Mouse (Mus musculus) hindbrain, postnatal 0 days (tissue): ENCODE results near the gene Cd93. TPM values are rescaled to one million over a fixed set of nuclear protein-coding genes. Genes with fewer than 3 reads are reported as not detected.

ENCODE experiments used
- ATAC-seq: fragments of 200-750 bp; cut with Nextera tagmentation; 2 replicates; pipeline ENCODE4 v1.8.0; 2017; ENCODE audit warnings: mild to moderate bottlenecking, moderate TSS enrichment, moderate library complexity
- DNase-seq: peaks from one replicate; pipeline ENCODE4 v3.0.0-alpha.2; 2015; ENCODE audit warnings: low spot score
- H3K27ac ChIP-seq: fragments of 300-500 bp; sonication (generic); 2 replicates; pipeline ENCODE4 v1.5.1; 2014; ENCODE audit warnings: mild to moderate bottlenecking
- H3K27me3 ChIP-seq: fragments of 300-500 bp; sonication (generic); 2 replicates; pipeline ENCODE4 v1.6.1; 2014; ENCODE audit warnings: low read length, mixed read lengths; ENCODE audit not compliant: insufficient read depth
- H3K36me3 ChIP-seq: fragments of 300-500 bp; sonication (generic); 2 replicates; pipeline ENCODE4 v1.6.1; 2014; ENCODE audit warnings: low read length, mixed read lengths; ENCODE audit not compliant: insufficient read depth
- H3K4me1 ChIP-seq: fragments of 300-500 bp; sonication (generic); 2 replicates; pipeline ENCODE4 v1.6.1; 2014; ENCODE audit warnings: antibody characterized with exemption, low read length, mixed read lengths; ENCODE audit not compliant: insufficient read depth
- H3K4me2 ChIP-seq: fragments of 300-500 bp; sonication (generic); 2 replicates; pipeline ENCODE4 v1.6.1; 2014; ENCODE audit warnings: low read depth, mild to moderate bottlenecking, low read length, moderate library complexity, mixed read lengths
- H3K4me3 ChIP-seq: fragments of 300-500 bp; sonication (generic); 2 replicates; pipeline ENCODE4 v1.5.1; 2014; ENCODE audit warnings: low read length
- H3K9ac ChIP-seq: fragments of 300-500 bp; sonication (generic); replicated peaks from 2 replicates; pipeline ENCODE4 v1.6.1; 2014; ENCODE audit warnings: mild to moderate bottlenecking, low read length, moderate library complexity, mixed read lengths
- H3K9me3 ChIP-seq: fragments of 300-500 bp; sonication (generic); 2 replicates; pipeline ENCODE4 v1.6.1; 2016; ENCODE audit warnings: low read length, mixed read lengths
- CTCF ChIP-seq: IDR thresholded peaks from 2 replicates; pipeline ENCODE4 v1.5.1; 2016; ENCODE audit warnings: antibody characterized with exemption, control low read depth, low read depth
- WGBS: fragments of 180-500 bp; shearing (Covaris S2); extraction: QIAGEN DNeasy Blood & Tissue Kit; methylation state at CpG from one replicate; pipeline ENCODE4 v1.1.7; 2014; 5-methylcytosine and 5-hydroxymethylcytosine counted together
- polyA plus RNA-seq: library from polyadenylated mRNA; unstranded; fragments of >200 nt; fragmentation: Nextera tagmentation; extraction: Ambion mirVana; gene quantifications from 2 replicates; pipeline ENCODE4 v1.2.1, GENCODE M21; 2015
- total RNA-seq: library from RNA; depleted of rRNA; stranded (reverse); fragments of >200 nt; gene quantifications from 2 replicates; pipeline ENCODE4 v1.2.3, GENCODE M21; 2014

Cd93 gene
- total and polyA plus RNA-seq, 2 experiments from 2014 or later = 5.3 to 21.5 TPM

GRCm38 (mm10) chr2:148397015-148397783, 46.2 kb downstream of the Cd93 start:
- Histone ChIP-seq H3K4me2 (peak overlapping the region; percentile 87), H3K4me1 (no peaks in the 10 kb centered on the region), H3K4me3 (no peak overlapping the region), H3K27ac (no peak overlapping the region), H3K9me3 (no peaks in the 10 kb centered on the region), H3K9ac (no peak overlapping the region), H3K36me3 (no peaks in the 10 kb centered on the region), H3K27me3 (peaks cover 4% of the 10 kb centered on the region)
- DNase-seq (no peak), ATAC-seq (no peak)
- 57% methylated on average over 11 of the region's 11 CpGs for WGBS
- no peak for TF ChIP-seq CTCF

GRCm38 (mm10) chr2:148396209-148396608, 47.2 kb downstream of the Cd93 start:
- H3K9me3 ChIP-seq = no peaks in the 10 kb centered on the region
- H3K27ac ChIP-seq = no peak overlapping the region
- no peaks in the 10 kb centered on the region for H3K4me1 ChIP-seq
- TF ChIP-seq CTCF = no peak
- WGBS = 66% methylated on average over 10 of the region's 10 CpGs
- no peaks in the 10 kb centered on the region for H3K36me3 ChIP-seq
- DNase-seq (no peak), ATAC-seq (0 out of 2 replicates have a peak, but pooled peaks have one; percentile 1)
- peak overlapping the region; percentile 87 for H3K4me2 ChIP-seq
- H3K9ac ChIP-seq = no peak overlapping the region
- no peak overlapping the region for H3K4me3 ChIP-seq
- H3K27me3 ChIP-seq = peaks cover 4% of the 10 kb centered on the region

GRCm38 (mm10) chr2:148395131-148396051, 48.0 kb downstream of the Cd93 start, which contains the start of gene Sstr4:
Gene Sstr4, plus strand, starts transcription at chr2:148395344.
- TF ChIP-seq CTCF = peak; percentile 84
- H3K4me2 ChIP-seq = peak within 1 kb of the TSS; percentile 87
- ATAC-seq = peak; percentile 85
- peak within 1 kb of the TSS; percentile 54 for H3K4me3 ChIP-seq
- peaks cover 4% of the 10 kb centered on the region for H3K27me3 ChIP-seq
- H3K9me3 ChIP-seq = no peaks in the 10 kb centered on the region
- no peaks in the 10 kb centered on the region for H3K4me1 ChIP-seq
- 5% methylated on average over 62 of the region's 83 CpGs for WGBS
- H3K9ac ChIP-seq = peak within 1 kb of the TSS; percentile 47
- DNase-seq = peak; percentile 71
- H3K36me3 ChIP-seq = no peaks in the 10 kb centered on the region
- no peak within 1 kb of the TSS for H3K27ac ChIP-seq

- no peaks in the 10 kb centered on the region for H3K9me3 ChIP-seq
- no peak for TF ChIP-seq CTCF
- no peak overlapping the region for H3K4me2 ChIP-seq
- H3K27me3 ChIP-seq = peaks cover 4% of the 10 kb centered on the region
- H3K4me1 ChIP-seq = no peaks in the 10 kb centered on the region
- H3K9ac ChIP-seq = no peak overlapping the region
- H3K4me3 ChIP-seq = no peak overlapping the region
- DNase-seq = no peak
- H3K36me3 ChIP-seq = no peaks in the 10 kb centered on the region
- H3K27ac ChIP-seq = no peak overlapping the region
- ATAC-seq = no peak
Observed at GRCm38 (mm10) chr2:148393846-148394245, 49.5 kb downstream of the Cd93 start.

- ATAC-seq (no peak), DNase-seq (no peak)
- 88% methylated on average over 1 of the region's 1 CpGs for whole genome bisulfite sequencing
- Histone ChIP-seq H3K9me3 (no peaks in the 10 kb centered on the region), H3K4me3 (no peak overlapping the region), H3K27ac (no peak overlapping the region), H3K27me3 (peaks cover 4% of the 10 kb centered on the region), H3K4me2 (no peak overlapping the region), H3K9ac (no peak overlapping the region), H3K36me3 (no peaks in the 10 kb centered on the region), H3K4me1 (no peaks in the 10 kb centered on the region)
- no peak for TF ChIP-seq CTCF
Observed at GRCm38 (mm10) chr2:148393149-148393548, 50.2 kb downstream of the Cd93 start.

DNA sequence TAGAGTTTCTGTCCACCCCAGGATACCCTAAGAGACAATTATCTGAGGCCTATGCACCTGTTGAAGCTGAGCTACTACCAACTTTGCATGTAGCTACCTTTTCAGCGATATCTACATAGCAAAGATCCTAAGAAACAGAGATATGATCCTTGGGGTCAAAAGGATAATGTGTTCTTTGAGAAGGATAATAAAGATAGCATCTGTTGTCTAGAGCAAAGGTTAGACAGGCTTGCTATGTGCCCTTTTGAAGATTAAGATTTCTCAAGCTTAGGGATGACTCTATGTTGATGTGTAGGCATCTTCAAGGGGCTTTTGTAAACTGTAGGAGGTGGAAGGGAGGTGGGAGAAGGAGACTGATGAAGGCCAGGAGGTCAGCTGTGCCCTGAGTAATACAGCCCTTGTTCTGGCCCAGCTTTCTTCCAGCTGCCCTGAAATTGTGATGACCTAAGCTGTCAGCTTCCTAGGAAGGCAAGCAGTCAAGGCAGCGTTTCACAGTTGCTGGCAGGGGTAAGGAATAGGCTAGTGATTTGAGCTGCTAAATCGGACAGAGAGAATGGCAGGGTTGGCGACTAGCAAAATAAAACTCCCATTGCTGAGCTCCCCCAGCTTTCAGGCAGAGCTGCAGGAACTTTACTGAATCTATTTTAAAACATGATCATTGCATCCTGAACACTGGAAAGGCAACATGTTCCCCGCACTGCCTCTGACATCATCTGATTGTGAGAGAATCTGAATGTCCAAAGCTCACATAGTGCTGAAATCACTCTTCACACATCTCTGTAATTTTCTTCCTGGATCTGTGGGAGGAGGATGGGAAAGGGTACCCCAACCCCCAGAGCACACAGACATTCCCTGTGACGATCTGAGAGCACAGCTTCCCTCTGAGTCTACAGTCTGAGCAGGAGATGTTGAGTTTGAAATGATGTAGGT, 55.4 kb downstream of the Cd93 start:
- H3K4me3 ChIP-seq = no peak overlapping the region
- H3K9ac ChIP-seq = no peak overlapping the region
- no peaks in the 10 kb centered on the region for H3K27me3 ChIP-seq
- no peak overlapping the region for H3K4me2 ChIP-seq
- DNase-seq = no peak
- H3K36me3 ChIP-seq = no peaks in the 10 kb centered on the region
- no peak overlapping the region for H3K27ac ChIP-seq
- no peak for TF ChIP-seq CTCF
- H3K9me3 ChIP-seq = no peaks in the 10 kb centered on the region
- no peak for ATAC-seq
- H3K4me1 ChIP-seq = no peaks in the 10 kb centered on the region
- WGBS = 71% methylated on average over 6 of the region's 6 CpGs
